Mouse (Mus musculus) embryonic facial prominence, embryonic 11.5 days (tissue): ENCODE measurements around the gene Znhit1. TPM values are rescaled to one million over a fixed set of nuclear protein-coding genes. Genes with fewer than 3 reads are reported as not detected.

Source experiments
- ATAC-seq: fragments of 200-750 bp; cut with Nextera tagmentation; replicated peaks from 2 replicates; pipeline ENCODE4 v1.8.0; 2017; ENCODE audit warnings: low read depth; ENCODE audit not compliant: insufficient number of reproducible peaks, low FRiP score, low TSS enrichment
- DNase-seq: peaks from one replicate; pipeline ENCODE4 v3.0.0-alpha.2; 2015; ENCODE audit warnings: low spot score
- H3K27ac ChIP-seq: fragments of 300-500 bp; sonication (generic); replicated peaks from 2 replicates; pipeline ENCODE4 v1.5.1; 2014; ENCODE audit warnings: mild to moderate bottlenecking, low read depth, low read length, control low read depth
- H3K27me3 ChIP-seq: fragments of 300-500 bp; sonication (generic); 2 replicates; pipeline ENCODE4 v1.6.1; 2014; ENCODE audit warnings: mild to moderate bottlenecking, low read length, moderate library complexity, mixed read lengths; ENCODE audit not compliant: control insufficient read depth, insufficient read depth
- H3K36me3 ChIP-seq: fragments of 300-500 bp; sonication (generic); replicated peaks from 2 replicates; pipeline ENCODE4 v1.6.1; 2014; ENCODE audit warnings: low read depth, mild to moderate bottlenecking, low read length, moderate library complexity, mixed read lengths; ENCODE audit not compliant: control insufficient read depth, insufficient read depth
- H3K4me1 ChIP-seq: fragments of 300-500 bp; sonication (generic); 2 replicates; pipeline ENCODE4 v1.6.1; 2014; ENCODE audit warnings: low read length, mixed read lengths; ENCODE audit not compliant: control insufficient read depth, insufficient read depth
- H3K4me2 ChIP-seq: fragments of 300-500 bp; sonication (generic); 2 replicates; pipeline ENCODE4 v1.6.1; 2014; ENCODE audit warnings: low read depth, mild to moderate bottlenecking, control low read depth, low read length, moderate library complexity
- H3K4me3 ChIP-seq: fragments of 300-500 bp; sonication (generic); 2 replicates; pipeline ENCODE4 v1.5.1; 2014; ENCODE audit warnings: low read depth, low read length, control low read depth
- H3K9ac ChIP-seq: fragments of 300-500 bp; sonication (generic); replicated peaks from 2 replicates; pipeline ENCODE4 v1.6.1; 2014; ENCODE audit warnings: mild to moderate bottlenecking, control low read depth, low read length
- H3K9me3 ChIP-seq: fragments of 300-500 bp; sonication (generic); replicated peaks from 2 replicates; pipeline ENCODE4 v1.6.1; 2016; ENCODE audit warnings: mild to moderate bottlenecking, low read length, inconsistent platforms, mixed read lengths; ENCODE audit not compliant: control insufficient read depth
- WGBS: fragments of 180-500 bp; shearing (Covaris S2); extraction: QIAGEN DNeasy Blood & Tissue Kit; methylation state at CpG from one replicate; pipeline ENCODE4 v1.1.7; 2014; 5-methylcytosine and 5-hydroxymethylcytosine counted together
- polyA plus RNA-seq: library from polyadenylated mRNA; unstranded; fragments of >200 nt; fragmentation: Nextera tagmentation; extraction: Ambion mirVana; gene quantifications from 2 replicates; pipeline ENCODE4 v1.2.1, GENCODE M21; 2014

Znhit1 gene
- polyA plus RNA-seq, 1 experiment from 2014 or later: 101 TPM

DNA sequence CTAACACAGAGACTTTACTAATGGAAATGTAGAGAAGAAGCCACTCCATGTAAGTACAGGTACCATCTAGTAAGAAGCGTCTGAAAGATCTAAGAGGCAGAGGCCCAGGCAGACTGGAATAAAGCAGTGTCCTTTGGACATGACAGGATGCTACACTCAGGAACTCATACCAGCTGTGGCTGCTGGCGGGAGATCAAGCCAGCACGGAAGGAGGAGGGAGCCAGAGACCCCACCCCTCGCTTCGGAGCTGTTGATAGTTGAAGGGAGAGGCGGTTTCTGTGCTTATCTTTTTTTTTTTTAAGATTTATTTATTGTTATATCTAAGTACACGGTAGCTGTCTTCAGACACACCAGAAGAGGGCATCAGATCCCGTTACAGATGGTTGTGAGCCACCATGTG lies 19.5 kb upstream of the Znhit1 start:
- H3K27ac ChIP-seq: no peak overlapping the region
- ATAC-seq (no peak), DNase-seq (no peak)
- no peak overlapping the region for H3K9ac ChIP-seq
- 66% methylated on average over 8 of the region's 8 CpGs for WGBS
- no peak overlapping the region for H3K4me3 ChIP-seq
- H3K4me2 ChIP-seq: no peak overlapping the region
- H3K9me3 ChIP-seq: no peaks in the 10 kb centered on the region
- H3K4me1 ChIP-seq: no peaks in the 10 kb centered on the region
- H3K36me3 ChIP-seq: no peaks in the 10 kb centered on the region
- no peaks in the 10 kb centered on the region for H3K27me3 ChIP-seq

DNA sequence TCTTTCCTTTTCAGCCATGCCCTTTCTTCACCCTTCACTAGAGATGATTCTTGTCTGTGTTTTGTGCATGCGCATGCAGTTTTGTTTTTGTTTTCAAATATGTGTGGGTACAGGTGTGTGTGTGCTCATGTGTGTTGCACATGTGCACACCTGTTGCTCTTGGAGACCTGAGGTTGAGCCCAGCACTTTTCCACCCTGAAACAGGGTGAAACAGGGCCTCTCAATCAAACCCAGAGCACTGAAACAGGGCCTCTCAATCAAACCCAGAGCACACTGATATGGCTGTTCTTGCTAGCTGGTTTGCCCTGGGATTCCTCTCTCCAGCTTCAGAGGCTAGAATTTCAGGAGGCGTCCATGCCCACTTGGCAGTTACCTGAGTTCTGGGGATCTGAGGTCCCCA lies 12.8 kb upstream of the Znhit1 start:
- ATAC-seq: no peak
- Histone ChIP-seq H3K4me3 (no peak overlapping the region), H3K9ac (no peak overlapping the region), H3K4me1 (no peaks in the 10 kb centered on the region), H3K4me2 (no peak overlapping the region), H3K27ac (no peak overlapping the region), H3K9me3 (no peaks in the 10 kb centered on the region), H3K36me3 (no peaks in the 10 kb centered on the region), H3K27me3 (no peaks in the 10 kb centered on the region)
- WGBS: 80% methylated on average over 2 of the region's 2 CpGs
- peak; percentile 26 for DNase-seq

DNA sequence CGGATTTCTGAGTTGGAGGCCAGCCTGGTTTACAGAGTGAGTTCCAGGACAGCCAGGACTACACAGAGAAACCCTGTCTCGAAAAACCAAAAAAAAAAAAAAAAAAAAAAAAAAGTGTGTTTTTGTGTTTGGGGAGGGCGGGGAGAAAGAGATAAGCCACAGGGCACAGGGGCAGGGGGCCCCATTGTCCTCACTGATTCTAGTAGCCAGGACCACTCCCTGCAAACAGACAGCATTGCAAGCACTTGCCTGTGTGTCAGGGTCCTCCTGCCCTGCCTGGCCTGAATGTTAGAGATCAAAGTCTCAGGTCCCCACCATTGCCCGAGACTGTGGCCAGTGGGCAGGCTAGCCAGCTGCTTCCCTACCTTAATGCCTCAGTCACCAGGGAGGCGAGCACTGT lies 11.6 kb upstream of the Znhit1 start:
- Histone ChIP-seq H3K27ac (no peak overlapping the region), H3K9me3 (no peaks in the 10 kb centered on the region), H3K4me3 (no peak overlapping the region), H3K9ac (no peak overlapping the region), H3K27me3 (no peaks in the 10 kb centered on the region), H3K36me3 (peaks cover 8% of the 10 kb centered on the region; the same call in 1 of the 2 replicates), H3K4me2 (no peak overlapping the region), H3K4me1 (no peaks in the 10 kb centered on the region)
- 69% methylated on average over 4 of the region's 5 CpGs for WGBS
- DNase-seq (no peak), ATAC-seq (no peak)

DNA sequence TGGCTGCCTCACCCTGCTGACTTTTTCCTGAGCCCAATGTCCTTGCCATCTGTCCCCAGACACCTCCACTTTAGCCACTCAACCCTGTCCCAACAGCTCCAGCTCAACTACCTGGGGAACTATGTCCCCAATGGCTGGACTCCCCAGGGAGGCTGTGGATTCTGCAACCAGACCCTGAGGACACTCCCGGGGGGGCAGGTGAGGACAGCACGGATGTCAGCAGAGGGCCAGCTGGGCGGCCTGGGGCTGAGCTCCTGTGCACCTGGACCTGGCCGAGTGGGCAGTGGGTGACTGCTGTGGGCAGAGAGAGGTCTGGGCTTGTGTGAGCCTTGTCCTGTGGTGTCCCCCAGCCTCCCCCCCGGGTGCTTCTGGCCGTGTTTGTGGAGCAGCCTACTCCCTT lies 2.0 kb upstream of the Znhit1 start:
- DNase-seq (no peak), ATAC-seq (no peak)
- Histone ChIP-seq H3K27me3 (no peaks in the 10 kb centered on the region), H3K27ac (no peak overlapping the region), H3K9me3 (no peaks in the 10 kb centered on the region), H3K4me1 (no peaks in the 10 kb centered on the region), H3K36me3 (peaks cover 18% of the 10 kb centered on the region), H3K4me3 (no peak overlapping the region), H3K9ac (no peak overlapping the region), H3K4me2 (no peak overlapping the region)
- 97% methylated on average over 6 of the region's 6 CpGs for WGBS

DNA sequence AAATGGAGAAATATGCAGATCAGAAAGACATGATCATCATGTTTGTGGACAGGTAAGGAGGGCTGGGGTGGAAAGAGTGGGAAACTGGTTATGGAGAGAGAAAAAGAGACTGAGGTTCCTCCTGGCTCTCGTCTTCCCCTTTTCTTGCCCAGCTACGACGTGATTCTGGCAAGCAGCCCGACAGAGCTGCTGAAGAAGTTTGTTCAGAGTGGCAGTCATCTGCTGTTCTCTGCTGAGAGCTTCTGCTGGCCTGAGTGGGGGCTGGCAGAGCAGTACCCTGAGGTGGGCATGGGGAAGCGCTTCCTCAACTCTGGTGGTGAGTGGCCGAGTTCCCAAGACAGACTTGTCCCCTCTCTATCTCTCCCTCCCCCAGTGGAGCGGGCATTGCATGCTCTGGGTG lies 599 bp upstream of the Znhit1 start:
- Histone ChIP-seq H3K4me1 (no peaks in the 10 kb centered on the region), H3K9me3 (no peaks in the 10 kb centered on the region), H3K4me3 (peak overlapping the region; percentile 91), H3K27me3 (no peaks in the 10 kb centered on the region), H3K9ac (peak overlapping the region; percentile 97), H3K36me3 (peaks cover 13% of the 10 kb centered on the region), H3K27ac (no peak overlapping the region), H3K4me2 (peak overlapping the region; percentile 91)
- 81% methylated on average over 7 of the region's 7 CpGs for WGBS
- ATAC-seq (no peak), DNase-seq (no peak)

DNA sequence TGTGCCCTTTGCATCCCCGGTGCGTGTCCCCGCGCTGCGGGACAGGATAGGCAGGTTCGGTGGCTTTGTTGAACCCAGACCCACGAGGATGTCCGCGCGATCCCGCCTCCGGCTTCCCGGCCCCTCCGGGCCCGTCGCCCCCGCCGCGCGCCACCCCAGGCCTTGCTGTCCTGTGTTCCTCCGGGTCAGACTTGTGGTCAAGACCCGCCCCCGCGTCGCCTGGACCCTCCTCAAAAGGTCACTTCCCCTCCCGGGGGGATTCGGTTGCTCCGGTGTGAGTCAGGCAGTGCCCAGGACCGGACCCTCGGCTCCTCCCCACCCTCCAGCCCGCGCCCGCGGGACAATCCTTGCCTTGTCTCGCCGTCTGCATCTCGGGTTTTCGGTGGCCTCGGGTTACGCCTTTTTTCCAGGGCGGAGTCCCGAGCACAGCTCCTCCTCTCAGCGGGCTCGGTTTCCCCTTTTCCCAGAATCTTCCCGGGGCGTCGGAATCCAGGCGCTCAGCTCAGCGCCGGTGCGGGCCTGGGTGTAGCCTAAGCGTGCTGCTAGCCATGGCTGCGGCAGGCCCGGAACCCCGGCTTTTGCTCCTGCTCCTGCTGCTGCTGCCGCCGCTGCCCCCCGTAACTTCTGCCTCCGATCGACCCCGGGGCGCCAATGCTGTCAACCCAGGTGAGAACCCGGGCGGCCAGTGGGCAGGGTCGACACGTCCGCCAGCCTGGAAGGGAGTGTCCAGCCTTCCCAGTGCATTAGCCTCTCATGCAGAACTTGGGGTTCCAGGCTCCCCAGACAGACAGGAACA lies 485 bp downstream of the Znhit1 start:
- peak overlapping the region; percentile 96 for H3K27ac ChIP-seq
- peak overlapping the region; percentile 91 for H3K4me2 ChIP-seq
- H3K9ac ChIP-seq: peak overlapping the region; percentile 97
- WGBS: under 1% methylated on average over 67 of the region's 67 CpGs
- H3K27me3 ChIP-seq: no peaks in the 10 kb centered on the region
- ATAC-seq (peak; percentile 51), DNase-seq (peak; percentile 77)
- no peaks in the 10 kb centered on the region for H3K9me3 ChIP-seq
- H3K4me1 ChIP-seq: no peaks in the 10 kb centered on the region
- peak overlapping the region; percentile 91 for H3K4me3 ChIP-seq
- peaks cover 13% of the 10 kb centered on the region for H3K36me3 ChIP-seq

DNA sequence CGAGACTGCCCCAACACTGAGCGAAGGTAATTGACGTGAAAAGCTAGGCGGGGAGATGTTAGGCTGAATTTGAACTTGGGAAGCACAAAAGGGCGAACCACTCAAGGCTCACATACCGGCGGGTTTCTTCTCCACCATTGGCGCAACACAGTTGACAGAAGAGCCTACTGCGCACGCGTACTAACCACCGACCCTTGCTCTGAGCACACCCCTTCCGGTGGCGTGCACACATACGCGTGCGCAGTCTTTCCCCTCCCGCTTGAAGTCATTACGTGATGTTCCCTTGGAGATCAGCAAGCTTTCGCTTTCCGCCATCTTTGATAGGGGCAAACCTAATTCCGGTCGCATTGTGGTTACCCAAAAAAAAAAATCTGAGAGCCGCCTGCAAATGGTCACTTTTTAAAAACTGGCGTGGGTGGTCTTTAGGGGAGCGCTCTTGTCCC lies 1.1 kb downstream of the Znhit1 start, which contains the start of gene Plod3:
TSS of gene Plod3 (plus strand) at position 325 of the 443 bp plus-strand sequence.
- H3K9ac ChIP-seq: peak within 1 kb of the TSS; percentile 97
- ATAC-seq: peak; percentile 83
- H3K4me3 ChIP-seq: peak within 1 kb of the TSS; percentile 91
- H3K27ac ChIP-seq: peak within 1 kb of the TSS; percentile 96
- no peaks in the 10 kb centered on the region for H3K4me1 ChIP-seq
- no peaks in the 10 kb centered on the region for H3K9me3 ChIP-seq
- peaks cover 11% of the 10 kb centered on the region for H3K36me3 ChIP-seq
- WGBS: 0% methylated on average over 26 of the region's 26 CpGs
- DNase-seq: peak; percentile 100
- peak within 1 kb of the TSS; percentile 91 for H3K4me2 ChIP-seq
- H3K27me3 ChIP-seq: no peaks in the 10 kb centered on the region

DNA sequence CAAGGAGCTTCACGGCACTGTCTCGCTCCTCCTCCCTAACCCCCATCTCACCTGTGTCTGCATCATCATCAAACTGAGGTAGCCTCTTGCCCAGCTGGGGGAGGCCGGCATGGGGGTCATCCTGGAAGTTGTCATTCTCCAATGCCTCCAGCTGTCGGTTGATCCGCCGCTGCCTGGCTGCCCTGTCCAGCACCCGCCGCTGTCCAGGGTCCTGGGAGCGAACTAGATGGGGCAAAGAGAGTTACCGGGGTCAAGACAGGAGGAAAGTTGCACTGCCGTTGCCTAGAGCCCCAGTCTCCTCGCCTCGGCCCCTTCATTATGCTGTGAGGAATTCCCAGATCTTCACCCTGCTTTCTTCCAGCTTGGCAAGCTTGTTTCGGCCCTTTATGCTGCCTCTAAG lies 3.0 kb downstream of the Znhit1 start:
- H3K27ac ChIP-seq: no peak overlapping the region
- H3K4me1 ChIP-seq: no peaks in the 10 kb centered on the region
- WGBS: 46% methylated on average over 14 of the region's 14 CpGs
- no peak overlapping the region for H3K4me3 ChIP-seq
- no peak overlapping the region for H3K9ac ChIP-seq
- no peaks in the 10 kb centered on the region for H3K9me3 ChIP-seq
- DNase-seq (peak; percentile 23), ATAC-seq (no peak)
- no peak overlapping the region for H3K4me2 ChIP-seq
- peaks cover 2% of the 10 kb centered on the region; the same call in 1 of the 2 replicates for H3K36me3 ChIP-seq
- no peaks in the 10 kb centered on the region for H3K27me3 ChIP-seq
